Mouse (Mus musculus) T-helper 17 cell (primary cell): ENCODE results near the gene Prps2.
"Not testable (repeated sequence)": the region's sequence is repeated elsewhere in the genome, so short reads cannot be mapped to it uniquely, and the experiment has no call there.

ENCODE experiments used
- in situ Hi-C, 2 experiments: fragments of 300-600 bp; cut with MboI, MseI; formaldehyde crosslinking; loops; 1 replicate in 1 of 2; 2 replicates in 1 of 2; pipeline ENCODE4 v1.15.1; 2025; ENCODE audit warnings: high pct_unique_total_duplicates in 2 of 2

Gene Prps2

DNA sequence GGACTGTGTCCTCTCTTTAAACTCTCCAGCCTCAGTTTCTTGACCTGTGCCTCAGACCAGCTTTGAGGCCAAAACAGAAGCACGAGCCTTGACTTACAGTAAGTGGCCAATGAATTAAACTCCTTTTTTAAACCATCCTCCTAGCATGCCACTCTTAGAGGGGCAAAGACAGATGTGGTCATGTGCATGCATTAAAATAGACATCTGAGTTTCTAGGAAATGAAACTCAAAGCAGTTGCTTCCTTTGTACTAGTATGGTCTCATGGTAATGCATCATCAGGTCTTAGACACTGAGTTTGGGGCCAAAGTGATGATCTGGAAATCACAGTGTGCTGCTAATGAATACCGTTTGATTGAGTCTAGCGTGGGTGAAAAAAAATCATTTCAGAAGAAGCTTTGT, 54.0 kb downstream of the Prps2 start:
- in situ Hi-C loops = no loop called here

DNA sequence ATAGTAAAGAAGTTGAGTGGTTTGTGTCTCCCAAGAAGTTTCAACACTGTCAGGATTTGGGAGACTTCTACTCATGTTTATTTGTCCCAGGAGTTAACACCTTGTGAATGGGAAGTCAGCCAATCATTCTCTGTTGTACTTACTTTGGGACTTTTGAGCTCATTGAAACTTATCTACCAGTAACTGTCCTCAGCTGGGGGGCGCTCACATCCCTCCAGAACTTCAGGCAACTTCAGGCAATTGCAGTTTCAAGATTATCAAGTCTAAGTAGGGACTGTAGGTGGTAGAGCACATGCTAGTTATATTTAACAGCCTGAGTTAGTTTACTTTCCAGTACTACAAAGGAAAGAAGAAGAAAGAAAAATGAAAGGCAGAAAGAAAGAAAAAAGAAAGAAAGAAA, 58.8 kb downstream of the Prps2 start:
- in situ Hi-C loops = no loop called here

DNA sequence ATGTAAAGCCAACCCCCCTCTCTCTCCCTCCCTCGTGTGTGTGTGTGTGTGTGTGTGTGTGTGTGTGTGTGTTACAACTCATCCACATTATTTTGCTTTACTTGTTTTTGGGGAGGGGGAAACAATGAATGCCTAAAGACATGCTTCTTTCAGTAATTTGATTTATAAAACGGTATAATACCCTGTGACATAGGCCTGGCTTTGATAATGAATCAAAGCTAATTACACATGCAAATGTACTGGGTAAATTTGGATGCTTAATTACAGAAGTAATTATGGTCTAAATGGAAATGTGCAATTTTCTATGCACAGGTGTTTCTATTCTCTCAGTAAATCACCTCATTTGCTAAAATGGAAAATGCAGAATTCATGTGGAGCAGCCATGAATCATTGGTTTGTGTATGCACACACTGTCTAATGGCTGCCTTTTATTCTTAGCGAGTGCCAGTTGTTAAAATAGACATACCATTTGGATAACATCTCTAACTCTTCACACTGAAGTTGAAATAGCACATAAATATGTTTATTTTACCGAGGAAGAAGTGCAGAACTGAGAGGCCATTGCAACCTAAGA, 61.2 kb downstream of the Prps2 start:
- in situ Hi-C loops = no loop called here

DNA sequence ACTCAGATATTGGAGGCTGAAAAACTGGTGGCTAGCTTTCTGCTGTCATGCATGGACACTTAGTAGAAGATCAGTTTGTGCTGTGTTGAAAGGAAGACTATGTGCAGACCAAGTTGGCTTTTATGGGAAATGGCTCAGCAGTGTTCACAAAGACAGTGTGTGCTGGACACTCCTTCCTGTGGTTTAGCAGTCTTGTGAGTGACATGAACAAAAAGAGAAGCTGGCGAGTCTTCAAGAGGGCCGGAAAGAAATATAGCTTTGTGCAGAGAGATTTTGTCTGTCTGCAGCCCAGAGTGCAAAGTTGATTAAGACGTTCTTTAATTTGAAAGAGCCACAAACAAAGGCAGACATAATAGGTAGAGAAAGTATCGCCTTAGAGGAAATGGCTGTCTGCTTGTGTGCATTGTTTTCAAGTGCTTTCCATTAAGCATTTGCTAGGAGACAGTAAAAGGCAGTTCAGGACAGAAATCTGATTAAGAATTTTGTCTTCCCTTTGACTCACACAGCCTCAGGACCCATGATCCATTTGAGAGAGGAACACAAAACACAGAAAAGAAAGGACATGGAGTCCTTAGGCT, 63.6 kb downstream of the Prps2 start:
- in situ Hi-C loops = no loop called here

DNA sequence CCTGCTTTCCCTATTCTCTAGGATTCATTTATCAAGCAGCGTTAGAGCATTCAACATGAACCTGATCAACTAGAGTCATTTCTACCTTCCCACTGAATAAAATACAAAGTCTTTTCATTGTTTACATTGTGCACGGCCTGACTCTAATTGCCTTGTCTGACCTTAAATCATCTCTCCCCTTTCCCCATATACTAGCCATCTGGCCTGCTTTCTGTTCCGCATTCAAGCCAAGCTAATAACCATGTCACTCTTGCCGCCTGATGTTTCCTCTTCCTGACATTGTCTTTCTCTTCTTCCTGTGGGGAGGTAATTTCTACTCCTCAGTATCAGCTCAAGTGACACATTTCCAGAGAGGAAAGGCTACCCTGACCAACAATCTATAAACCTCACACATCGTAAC, 66.8 kb downstream of the Prps2 start:
- in situ Hi-C loops = no loop called here

DNA sequence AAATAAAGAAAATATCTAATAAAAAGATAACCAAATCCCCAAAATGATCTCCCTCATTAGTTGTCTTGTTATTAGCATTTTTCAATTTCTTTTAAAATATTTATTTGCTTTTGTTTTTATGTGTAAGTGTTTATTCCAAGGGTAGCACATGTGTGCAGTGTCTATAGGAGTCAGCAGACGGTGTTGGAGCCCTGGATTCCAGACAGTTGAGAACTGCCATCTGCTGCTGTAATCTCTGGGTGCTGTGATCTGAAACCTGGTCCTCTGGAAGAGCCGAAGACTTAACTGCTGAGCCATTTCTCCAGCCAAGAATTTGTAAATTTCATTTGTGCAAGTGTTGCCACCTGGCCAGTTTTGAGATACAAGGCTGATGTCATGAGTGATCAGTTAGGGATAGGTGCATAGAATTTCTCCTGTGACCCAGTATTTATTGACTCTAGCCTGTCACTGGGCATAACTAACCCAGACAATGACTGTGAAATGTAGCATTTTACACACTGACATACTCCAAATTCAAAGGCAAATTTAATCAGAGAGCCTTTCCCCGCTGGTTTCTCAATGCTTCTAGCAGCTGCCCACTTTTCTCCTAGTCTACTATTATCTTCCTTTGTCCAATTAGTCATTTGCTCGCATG, 67.3 kb downstream of the Prps2 start:
- in situ Hi-C loops = no loop called here

DNA sequence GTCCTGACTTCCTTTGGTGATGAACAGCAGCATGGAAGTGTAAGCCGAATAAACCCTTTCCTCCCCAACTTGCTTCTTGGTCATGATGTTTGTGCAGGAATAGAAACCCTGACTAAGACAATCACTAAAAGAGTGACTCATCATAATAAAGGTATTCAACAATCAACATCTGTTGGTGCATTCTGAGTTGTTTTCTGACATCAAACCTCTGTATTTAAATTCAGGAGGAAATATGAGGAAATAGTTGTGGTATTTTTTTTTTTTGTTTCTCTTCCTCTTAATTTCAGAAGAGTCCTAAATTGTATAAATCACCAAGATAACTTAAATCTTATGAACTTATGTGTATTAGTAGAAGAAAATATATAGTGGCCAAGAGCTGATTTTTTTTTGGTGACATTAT, 80.5 kb downstream of the Prps2 start:
- in situ Hi-C loops = not testable (repeated sequence)
